Mouse (Mus musculus) neural tube, embryonic 15.5 days (tissue): ENCODE measurements around the gene Gm21822. TPM values are rescaled to one million over a fixed set of nuclear protein-coding genes. Genes with fewer than 3 reads are reported as not detected.
"Not testable (repeated sequence)": the region's sequence is repeated elsewhere in the genome, so short reads cannot be mapped to it uniquely, and the experiment has no call there.

Experiments used
- ATAC-seq: fragments of 200-750 bp; cut with Nextera tagmentation; 2 replicates; pipeline ENCODE4 v1.8.0; 2017; ENCODE audit warnings: mild to moderate bottlenecking, moderate TSS enrichment, moderate library complexity; ENCODE audit not compliant: low FRiP score
- H3K27ac ChIP-seq: fragments of 300-500 bp; sonication (generic); replicated peaks from 2 replicates; pipeline ENCODE4 v1.5.1; 2015; ENCODE audit warnings: mild to moderate bottlenecking, inconsistent platforms
- H3K27me3 ChIP-seq: fragments of 300-500 bp; sonication (generic); replicated peaks from 2 replicates; pipeline ENCODE4 v1.6.1; 2015; ENCODE audit warnings: inconsistent platforms
- H3K36me3 ChIP-seq: fragments of 300-500 bp; sonication (generic); 2 replicates; pipeline ENCODE4 v1.6.1; 2015; ENCODE audit warnings: inconsistent platforms
- H3K4me1 ChIP-seq: fragments of 300-500 bp; sonication (generic); 2 replicates; pipeline ENCODE4 v1.6.1; 2015; ENCODE audit warnings: inconsistent platforms
- H3K4me2 ChIP-seq: fragments of 300-500 bp; sonication (generic); 2 replicates; pipeline ENCODE4 v1.6.1; 2015; ENCODE audit warnings: inconsistent platforms, mild to moderate bottlenecking, moderate library complexity
- H3K4me3 ChIP-seq: fragments of 300-500 bp; sonication (generic); replicated peaks from 2 replicates; pipeline ENCODE4 v1.5.1; 2015; ENCODE audit warnings: mild to moderate bottlenecking, inconsistent platforms
- H3K9ac ChIP-seq: fragments of 300-500 bp; sonication (generic); replicated peaks from 2 replicates; pipeline ENCODE4 v1.6.1; 2015; ENCODE audit warnings: mild to moderate bottlenecking, inconsistent platforms
- H3K9me3 ChIP-seq: fragments of 300-500 bp; sonication (generic); replicated peaks from 2 replicates; pipeline ENCODE4 v1.6.1; 2016; ENCODE audit warnings: inconsistent platforms
- WGBS: fragments of 180-500 bp; shearing (Covaris S2); methylation state at CpG from one replicate; pipeline ENCODE4 v1.1.7; 2015; ENCODE audit warnings: mixed read lengths; 5-methylcytosine and 5-hydroxymethylcytosine counted together
- polyA plus RNA-seq: library from polyadenylated mRNA; unstranded; fragments of >200 nt; fragmentation: Nextera tagmentation; extraction: Ambion mirVana; gene quantifications from 2 replicates; pipeline ENCODE4 v1.2.1, GENCODE M21; 2015

The Gm21822 gene
- polyA plus RNA-seq = not detected in 2 replicates

DNA sequence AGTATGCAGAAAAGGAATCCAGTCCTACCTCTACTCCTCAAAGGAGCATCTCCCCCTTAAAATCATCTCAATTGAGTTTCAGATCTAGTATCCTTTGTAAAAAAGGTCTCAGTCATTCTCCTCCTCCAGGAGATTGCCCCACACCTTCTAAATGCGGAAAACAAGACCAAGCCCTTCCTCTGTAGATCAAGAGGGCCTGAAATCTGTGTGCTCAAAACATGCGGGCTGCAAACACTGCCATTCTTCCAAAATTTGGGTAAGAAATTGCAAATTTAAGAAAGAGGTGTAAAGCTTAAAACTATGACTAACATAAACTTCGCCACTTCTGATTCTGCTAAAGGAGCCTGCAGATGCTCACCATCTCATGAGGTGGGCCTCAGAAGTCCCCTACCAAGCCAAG, at the start of gene Gm21822:
TSS of gene Gm21822 (plus strand) at position 301 of the 400 bp plus-strand sequence.
- H3K4me1 ChIP-seq, H3K27ac ChIP-seq, H3K4me2 ChIP-seq, H3K36me3 ChIP-seq, H3K4me3 ChIP-seq, H3K9me3 ChIP-seq, H3K27me3 ChIP-seq, ATAC-seq, H3K9ac ChIP-seq: not testable (repeated sequence)
- no CpG with 5 or more reads among the region's 3 CpGs for WGBS
